Mouse (Mus musculus) embryonic fibroblast, embryonic 13.5 days (primary cell): Measurements from ENCODE around the gene Crebrf.

Experiments used
- CTCF ChIP-seq: IDR thresholded peaks from 2 replicates; pipeline ENCODE4 v1.5.1; 2011; ENCODE audit warnings: mild to moderate bottlenecking, control low read depth, low read length, moderate library complexity, borderline replicate concordance; ENCODE audit not compliant: insufficient read depth
- POLR2A ChIP-seq: IDR thresholded peaks from 2 replicates; pipeline ENCODE4 v1.6.1; 2011; ENCODE audit warnings: low read depth, mild to moderate bottlenecking, control low read depth, low read length, moderate library complexity

GRCm38 (mm10) chr17:26671268-26671667 is 44.2 kb upstream of the Crebrf start:
- TF ChIP-seq CTCF (no peak), POLR2A (no peak)
